Mouse (Mus musculus): ENCODE measurements around the gene Gm45261.

- TF ChIP-seq CTCF (IDR thresholded peaks at IDR 0.05; ENCODE audit: control insufficient read depth, insufficient read depth, low read length) (no peak), POLR2A (IDR thresholded peaks at IDR 0.05; ENCODE audit: borderline replicate concordance, control insufficient read depth, low read depth, low read length) (no peak)
Measured at GRCm38 (mm10) chr1:80427425-80427824, 33.8 kb downstream of the Gm45261 start.
